Mouse (Mus musculus): ENCODE data around the gene Mrpl32.

Gene Mrpl32
- long read RNA-seq, experiment 1, transcript Mrpl32-202 (3 exons, 3,013 nt) = major isoform, 47 of 61 reads
- long read RNA-seq, experiment 1, partial matches to known transcripts = 0 of 61 reads
- long read RNA-seq, experiment 1, other reads (novel, unspliced or antisense) = 7 of 61 reads
- long read RNA-seq, experiment 2, transcript Mrpl32-202 (3 exons, 3,013 nt) = major isoform, 74 of 81 reads
- long read RNA-seq, experiment 2, partial matches to known transcripts = 1 of 81 reads
- long read RNA-seq, experiment 2, other reads (novel, unspliced or antisense) = 6 of 81 reads

DNA sequence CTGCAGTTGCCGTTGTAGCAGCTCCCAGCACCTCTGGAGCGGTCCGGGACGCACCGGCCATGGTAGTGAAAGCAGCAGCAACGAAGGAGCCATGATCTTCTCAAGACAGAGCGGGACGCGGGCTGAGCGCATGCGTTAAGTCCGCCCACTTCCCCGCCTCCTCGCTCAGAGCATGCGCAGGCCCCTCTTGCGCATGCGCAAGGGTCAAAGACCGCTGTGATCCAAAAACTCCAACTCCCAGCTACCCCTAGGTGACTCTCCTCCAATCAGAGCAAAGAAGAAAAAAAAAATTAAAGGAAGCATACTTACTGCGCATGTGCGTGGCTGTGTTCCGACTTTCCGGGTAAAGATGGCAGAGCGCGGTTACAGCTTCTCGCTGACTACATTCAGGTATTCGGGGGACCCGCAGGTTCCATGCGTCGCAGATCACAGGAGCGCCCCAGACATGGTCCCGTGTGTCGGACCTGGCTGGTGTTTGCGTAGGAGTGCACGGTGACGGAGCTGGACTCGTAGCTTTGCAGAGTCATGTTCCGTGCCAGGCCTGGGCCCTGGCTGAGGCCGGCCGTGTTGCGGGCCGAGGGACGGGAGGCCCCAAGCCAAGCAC, at the start of gene Mrpl32, which contains the start of gene Psma2:
Mrpl32 (minus strand) TSS at position 240 of the 604 bp plus-strand sequence.
Psma2 (plus strand) TSS at position 315 of the 604 bp plus-strand sequence.
- intact Hi-C loops (cut with DNase I) = no loop called here

DNA sequence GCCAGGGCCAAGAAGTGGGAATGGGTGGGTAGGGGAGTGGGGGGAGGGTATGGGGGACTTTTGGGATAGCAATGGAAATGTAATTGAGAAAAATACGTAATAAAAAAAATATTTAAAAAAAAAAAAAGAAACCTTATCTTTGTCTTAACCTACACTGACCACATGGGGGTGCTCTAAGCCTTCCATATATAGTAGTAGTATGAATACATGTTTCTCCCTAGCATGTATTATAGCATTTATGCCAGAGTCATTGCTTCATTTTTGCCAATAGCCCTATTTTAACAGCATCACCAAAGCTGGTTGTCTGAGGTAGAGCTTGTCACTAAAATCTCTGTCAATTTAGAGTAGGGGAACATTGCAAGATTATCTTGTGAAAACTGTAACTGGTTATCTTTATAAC, 36.3 kb upstream of the Mrpl32 start:
- intact Hi-C loops (cut with DNase I) = loop anchor here (5.0 kb wide), 1 partner anchor 1108 kb away; no protein-coding TSS in a partner anchor

- intact Hi-C loops (cut with DNase I) = loop anchor here (10.0 kb wide), 1 partner anchor 685 kb away; the partner anchor contains the start of gene B3galnt2
Measured at GRCm38 (mm10) chr13:14639998-14640397, 27.0 kb upstream of the Mrpl32 start.

DNA sequence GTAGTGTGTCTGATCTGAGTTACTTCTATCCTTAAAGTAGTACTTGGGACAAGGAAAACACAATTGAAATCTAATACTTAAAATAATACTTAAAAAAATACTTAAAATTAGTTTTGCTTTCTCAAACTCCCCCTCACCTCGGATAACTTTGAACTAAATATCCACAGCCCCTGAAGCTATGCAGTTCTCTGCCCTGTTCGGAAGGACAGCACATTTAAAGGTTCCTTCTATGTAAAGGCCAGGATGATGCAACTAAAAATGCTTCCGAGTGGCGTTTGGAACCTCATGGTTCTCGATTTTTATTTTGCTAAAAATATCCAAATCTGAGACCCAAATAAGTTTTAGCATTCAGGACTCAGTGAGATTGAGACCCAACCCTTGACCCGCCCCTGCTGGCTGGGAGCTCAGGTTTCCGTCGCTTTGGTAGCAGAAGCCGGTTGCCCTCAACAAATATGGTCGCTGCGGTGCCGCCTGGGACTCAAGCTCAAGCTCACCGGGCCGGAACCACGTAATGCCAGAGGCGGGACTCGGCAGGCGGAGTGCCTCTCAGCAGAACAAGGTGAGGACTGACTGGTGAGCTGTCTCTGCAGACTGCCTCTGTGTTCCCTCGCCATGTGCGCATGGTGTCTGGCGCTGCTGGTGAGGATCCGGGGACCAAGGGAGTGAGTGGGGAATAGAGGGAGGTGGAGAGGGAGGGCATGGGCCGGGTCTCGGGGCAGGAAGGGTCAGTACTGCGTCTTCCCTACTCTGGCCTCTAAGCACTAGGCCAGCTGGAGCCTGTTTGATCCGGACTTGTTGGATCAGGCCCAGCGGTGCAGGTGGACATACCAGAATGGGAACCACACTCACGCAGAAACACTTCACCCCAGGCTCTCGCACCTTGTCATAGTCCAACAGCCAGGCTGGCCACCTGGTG, 17.0 kb upstream of the Mrpl32 start, which contains the start of gene AW209491:
AW209491 (plus strand) TSS at position 429 of the 916 bp plus-strand sequence.
- intact Hi-C loops (cut with DNase I) = loop anchor here (10.0 kb wide), 1 partner anchor 675 kb away; the partner anchor contains the start of gene B3galnt2

- intact Hi-C loops (cut with DNase I) = no loop called here
Measured at GRCm38 (mm10) chr13:14618724-14619123, 5.8 kb upstream of the Mrpl32 start.

DNA sequence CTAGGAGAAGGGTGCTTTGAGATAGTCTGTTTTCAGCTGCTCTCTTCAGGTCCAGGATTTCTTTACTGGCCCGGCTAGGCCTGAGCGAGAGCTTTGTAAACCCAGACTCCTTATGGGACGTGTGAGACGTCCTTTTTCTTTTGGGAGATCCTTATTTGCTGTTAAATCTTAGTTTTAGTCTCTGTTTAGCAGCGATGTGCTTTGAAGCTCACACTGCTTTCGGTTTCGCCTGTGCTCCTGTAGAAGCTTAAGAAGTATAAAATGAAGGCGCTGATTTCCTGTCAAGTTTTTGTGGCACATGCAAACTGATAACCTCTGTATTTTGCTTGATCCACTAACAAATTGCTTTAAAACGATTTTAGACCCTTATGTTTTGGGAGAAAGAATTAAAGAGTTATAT, 588 bp upstream of the Mrpl32 start:
- intact Hi-C loops (cut with DNase I) = no loop called here

DNA sequence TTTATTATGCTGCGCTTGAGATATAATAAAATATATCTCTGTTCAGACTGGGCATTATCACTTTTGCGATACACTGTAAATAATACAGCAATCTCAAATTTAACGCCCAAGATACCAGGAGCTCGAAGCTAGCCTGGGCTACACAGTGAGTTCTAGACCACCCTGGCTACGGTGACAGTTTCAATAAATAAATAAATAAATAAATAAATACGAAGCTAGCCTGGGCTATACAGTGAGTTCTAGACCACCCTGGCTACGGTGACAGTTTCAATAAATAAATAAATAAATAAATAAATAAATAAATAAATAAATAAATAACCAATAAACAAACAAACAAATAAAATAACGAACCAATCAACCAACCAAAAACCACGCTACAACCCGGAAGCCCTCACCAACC, 502 bp downstream of the Mrpl32 start:
- intact Hi-C loops (cut with DNase I) = no loop called here

DNA sequence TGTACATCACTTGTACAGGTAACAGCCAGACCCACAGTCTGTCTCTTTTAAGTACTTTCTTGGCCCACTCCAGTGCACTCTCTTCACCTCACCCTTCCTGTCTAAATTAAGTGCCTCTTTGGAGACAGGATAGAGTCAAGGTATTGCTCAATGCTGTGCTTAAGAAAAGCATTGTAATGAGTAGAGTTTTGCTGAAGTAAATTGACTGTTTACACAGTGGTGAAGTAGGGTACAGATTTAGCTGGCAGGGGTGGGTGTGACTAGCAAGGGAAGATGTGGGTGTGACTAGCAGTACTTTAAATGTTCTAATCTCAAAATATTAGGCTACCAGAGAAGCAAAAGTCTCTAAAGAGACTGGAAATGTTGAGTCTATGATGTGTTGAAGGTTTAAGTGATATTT, 5.3 kb downstream of the Mrpl32 start:
- intact Hi-C loops (cut with DNase I) = loop anchor here (10.0 kb wide), 1 partner anchor 713 kb away; no protein-coding TSS in a partner anchor

DNA sequence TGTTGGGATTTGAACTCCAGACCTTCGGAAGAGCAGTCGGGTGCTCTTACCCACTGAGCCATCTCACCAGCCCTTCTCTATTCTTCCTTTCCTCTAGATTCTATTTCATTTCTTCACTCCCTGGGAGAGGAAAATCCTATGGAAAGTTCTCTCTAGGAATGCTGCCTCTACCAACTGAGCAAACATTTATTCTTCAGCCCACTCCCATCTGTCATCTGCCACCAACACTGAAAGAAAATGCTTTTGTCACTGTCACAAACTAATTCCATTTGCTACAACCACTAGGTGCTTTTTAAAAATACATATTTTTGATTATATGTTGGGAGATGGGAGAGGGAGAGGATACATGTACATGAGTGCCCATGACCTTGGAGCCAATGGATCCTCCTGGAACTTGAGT, 10.2 kb downstream of the Mrpl32 start:
- intact Hi-C loops (cut with DNase I) = loop anchor here (10.0 kb wide), 1 partner anchor 708 kb away; no protein-coding TSS in a partner anchor

GRCm38 (mm10) chr13:14580392-14580791, 32.6 kb downstream of the Mrpl32 start:
- intact Hi-C loops (cut with DNase I) = no loop called here

DNA sequence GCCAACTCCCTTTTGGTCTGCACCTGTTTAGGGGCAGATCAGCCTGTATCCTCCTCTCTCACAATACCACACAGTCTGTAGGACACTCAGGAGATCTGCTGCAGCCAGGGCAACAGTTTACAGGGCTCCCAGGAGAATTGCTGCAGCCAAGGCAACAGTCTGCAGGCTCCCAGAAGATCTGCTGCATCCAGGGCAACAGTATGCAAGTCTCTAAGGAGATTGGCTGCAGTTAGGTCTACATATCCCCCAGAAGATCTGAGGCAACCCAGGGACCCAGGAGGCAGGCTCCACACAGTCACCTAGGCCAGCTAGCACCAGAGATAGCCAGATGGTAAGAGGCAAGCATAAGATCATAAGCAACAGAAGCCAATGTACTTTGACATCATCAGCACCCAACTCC, 38.8 kb downstream of the Mrpl32 start:
- intact Hi-C loops (cut with DNase I) = no loop called here

DNA sequence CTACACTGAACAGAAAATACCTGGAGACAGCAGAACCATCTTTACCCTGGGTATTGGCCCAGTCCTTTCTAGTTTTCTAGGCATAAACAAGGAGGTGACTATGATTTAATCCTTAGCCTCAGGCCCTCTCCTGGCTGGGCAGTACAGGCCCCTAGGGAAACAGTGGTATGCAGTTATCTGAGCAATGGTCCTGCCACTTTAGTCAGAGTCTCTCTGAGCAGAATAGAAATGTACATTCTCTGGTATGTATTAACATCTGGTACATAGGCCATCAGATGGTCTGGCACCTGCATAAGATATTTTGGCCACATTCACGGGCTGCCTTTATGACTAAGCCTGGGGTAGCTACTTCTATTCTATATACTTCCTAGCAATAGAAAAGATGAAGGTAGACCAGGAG, 51.6 kb downstream of the Mrpl32 start:
- intact Hi-C loops (cut with DNase I) = no loop called here

Data from adrenal gland (tissue).